Mouse (Mus musculus) intestine, postnatal 0 days (tissue): ENCODE data around the gene D17H6S53E. TPM values are rescaled to one million over a fixed set of nuclear protein-coding genes. Genes with fewer than 3 reads are reported as not detected.
A peak's percentile ranks its signal among the peaks of the same experiment; 100 is the strongest.

Experiments used
- ATAC-seq: fragments of 200-750 bp; cut with Nextera tagmentation; 2 replicates; pipeline ENCODE4 v1.8.0; 2017; ENCODE audit warnings: mild to moderate bottlenecking, moderate TSS enrichment, moderate library complexity
- H3K27ac ChIP-seq: fragments of 300-500 bp; sonication (generic); 2 replicates; pipeline ENCODE4 v1.5.1; 2014; ENCODE audit warnings: mild to moderate bottlenecking, low read depth, low read length, moderate library complexity
- H3K27me3 ChIP-seq: fragments of 300-500 bp; sonication (generic); replicated peaks from 2 replicates; pipeline ENCODE4 v1.6.1; 2014; ENCODE audit warnings: low read length, mixed read lengths; ENCODE audit not compliant: control insufficient read depth, insufficient read depth
- H3K36me3 ChIP-seq: fragments of 300-500 bp; sonication (generic); 2 replicates; pipeline ENCODE4 v1.6.1; 2014; ENCODE audit warnings: mild to moderate bottlenecking, moderate library complexity; ENCODE audit not compliant: control insufficient read depth, insufficient read depth
- H3K4me1 ChIP-seq: fragments of 300-500 bp; sonication (generic); replicated peaks from 2 replicates; pipeline ENCODE4 v1.6.1; 2014; ENCODE audit warnings: antibody characterized with exemption, low read length, mixed read lengths; ENCODE audit not compliant: control insufficient read depth, insufficient read depth
- H3K4me2 ChIP-seq: fragments of 300-500 bp; sonication (generic); replicated peaks from 2 replicates; pipeline ENCODE4 v1.6.1; 2014; ENCODE audit warnings: low read depth, mild to moderate bottlenecking, moderate library complexity
- H3K4me3 ChIP-seq: fragments of 300-500 bp; sonication (generic); 2 replicates; pipeline ENCODE4 v1.5.1; 2014; ENCODE audit warnings: low read depth, low read length
- H3K9ac ChIP-seq: fragments of 300-500 bp; sonication (generic); 2 replicates; pipeline ENCODE4 v1.6.1; 2014; ENCODE audit warnings: mild to moderate bottlenecking, low read depth, low read length
- H3K9me3 ChIP-seq: fragments of 300-500 bp; sonication (generic); 2 replicates; pipeline ENCODE4 v1.6.1; 2016; ENCODE audit warnings: mixed run types; ENCODE audit not compliant: control insufficient read depth
- CTCF ChIP-seq: sonication (generic); IDR thresholded peaks from 2 replicates; pipeline ENCODE4 v1.5.1; 2016; ENCODE audit warnings: low read depth, mild to moderate bottlenecking, control low read depth, antibody characterized with exemption, moderate library complexity
- WGBS: fragments of 180-500 bp; shearing (Covaris S2); extraction: QIAGEN DNeasy Blood & Tissue Kit; methylation state at CpG from one replicate; pipeline ENCODE4 v1.1.7; 2014; 5-methylcytosine and 5-hydroxymethylcytosine counted together
- polyA plus RNA-seq: library from polyadenylated mRNA; unstranded; fragments of >200 nt; fragmentation: Nextera tagmentation; extraction: Ambion mirVana; gene quantifications from 2 replicates; pipeline ENCODE4 v1.2.1, GENCODE M21; 2015

Gene D17H6S53E
- polyA plus RNA-seq, 1 experiment from 2014 or later, result 26.3 TPM

DNA sequence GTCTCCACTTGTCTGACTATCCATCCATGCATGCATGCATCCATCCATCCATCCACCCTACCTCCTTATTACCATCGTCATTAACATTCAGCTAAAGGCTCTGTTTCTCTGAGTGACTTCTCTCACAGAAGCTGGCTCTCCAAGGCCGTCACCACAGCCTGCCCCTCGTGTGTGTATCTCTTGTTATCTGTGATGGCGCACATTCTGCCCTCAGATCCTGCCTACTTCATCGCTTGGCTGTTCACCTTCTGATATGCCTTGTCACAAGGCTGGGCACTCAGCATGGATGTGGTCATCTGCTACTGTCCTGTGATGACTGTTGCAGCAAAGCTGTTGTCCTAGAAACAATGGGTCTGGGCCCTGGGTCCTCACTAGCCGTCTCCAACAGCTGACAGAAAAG, 21.4 kb upstream of the D17H6S53E start:
- no peak for TF ChIP-seq CTCF
- WGBS, result 59% methylated on average over 6 of the region's 6 CpGs
- H3K36me3 ChIP-seq, result peaks cover 36% of the 10 kb centered on the region

GRCm38 (mm10) chr17:35105740-35106389, 20.3 kb upstream of the D17H6S53E start:
- no peak overlapping the region for H3K4me3 ChIP-seq
- H3K36me3 ChIP-seq, result peaks cover 25% of the 10 kb centered on the region
- H3K4me2 ChIP-seq, result 0 out of 2 replicates have a peak overlapping the region, but pooled peaks have one; percentile 21
- no peaks in the 10 kb centered on the region for H3K9me3 ChIP-seq
- H3K9ac ChIP-seq, result no peak overlapping the region; the same call in 1 of the 2 replicates
- 28% methylated on average over 13 of the region's 13 CpGs for WGBS
- no peaks in the 10 kb centered on the region for H3K27me3 ChIP-seq
- H3K27ac ChIP-seq, result no peak overlapping the region
- peak; percentile 81 for TF ChIP-seq CTCF
- H3K4me1 ChIP-seq, result no peaks in the 10 kb centered on the region
- no peak for ATAC-seq

More for the DNA sequence above, 21.4 kb upstream of the D17H6S53E start:
- Histone ChIP-seq H3K4me3 (no peak overlapping the region), H3K4me2 (no peak overlapping the region), H3K27me3 (no peaks in the 10 kb centered on the region), H3K4me1 (no peaks in the 10 kb centered on the region), H3K9me3 (no peaks in the 10 kb centered on the region), H3K9ac (no peak overlapping the region), H3K27ac (no peak overlapping the region)
- ATAC-seq, result no peak

- no peak for ATAC-seq
- Histone ChIP-seq H3K4me1 (no peaks in the 10 kb centered on the region), H3K9me3 (no peaks in the 10 kb centered on the region), H3K27me3 (no peaks in the 10 kb centered on the region), H3K4me2 (no peak overlapping the region), H3K4me3 (no peak overlapping the region), H3K27ac (no peak overlapping the region), H3K36me3 (peaks cover 18% of the 10 kb centered on the region), H3K9ac (no peak overlapping the region; the same call in 1 of the 2 replicates)
- WGBS, result 58% methylated on average over 3 of the region's 3 CpGs
- TF ChIP-seq CTCF, result peak; percentile 40; the same call in 1 of the 2 replicates
Measured at GRCm38 (mm10) chr17:35106522-35106921, 19.7 kb upstream of the D17H6S53E start.

DNA sequence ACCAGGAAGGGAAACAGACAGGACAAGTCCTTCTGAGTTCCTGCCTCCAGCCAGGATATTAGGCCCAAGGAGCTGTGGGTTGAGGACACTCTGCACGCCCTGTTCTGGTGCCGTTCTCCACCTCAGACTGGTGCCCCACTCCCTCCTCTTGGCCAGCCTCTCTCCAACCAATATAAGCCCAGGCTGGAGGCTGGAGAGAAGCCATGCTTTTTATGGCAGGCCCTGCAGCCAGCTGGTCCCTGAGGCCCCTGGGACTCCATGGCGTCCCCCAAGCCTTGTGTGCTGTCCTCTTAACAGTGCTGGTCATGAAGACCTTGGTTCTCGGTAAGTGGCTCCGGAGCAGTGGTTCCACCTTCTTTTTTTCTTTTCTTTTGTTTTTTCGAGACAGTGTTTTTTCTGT, 18.1 kb upstream of the D17H6S53E start, which contains the start of gene Ly6g5c:
TSS of gene Ly6g5c (plus strand) at position 183 of the 400 bp plus-strand sequence.
- no peaks in the 10 kb centered on the region for H3K4me1 ChIP-seq
- no peaks in the 10 kb centered on the region for H3K27me3 ChIP-seq
- no peak within 1 kb of the TSS for H3K27ac ChIP-seq
- TF ChIP-seq CTCF, result no peak
- WGBS, result 82% methylated on average over 6 of the region's 6 CpGs
- no peaks in the 10 kb centered on the region for H3K9me3 ChIP-seq
- no peak within 1 kb of the TSS for H3K9ac ChIP-seq
- 0 out of 2 replicates have a peak, but pooled peaks cover 2% of the 10 kb centered on the region for H3K36me3 ChIP-seq
- H3K4me3 ChIP-seq, result no peak within 1 kb of the TSS
- no peak within 1 kb of the TSS for H3K4me2 ChIP-seq
- no peak for ATAC-seq

DNA sequence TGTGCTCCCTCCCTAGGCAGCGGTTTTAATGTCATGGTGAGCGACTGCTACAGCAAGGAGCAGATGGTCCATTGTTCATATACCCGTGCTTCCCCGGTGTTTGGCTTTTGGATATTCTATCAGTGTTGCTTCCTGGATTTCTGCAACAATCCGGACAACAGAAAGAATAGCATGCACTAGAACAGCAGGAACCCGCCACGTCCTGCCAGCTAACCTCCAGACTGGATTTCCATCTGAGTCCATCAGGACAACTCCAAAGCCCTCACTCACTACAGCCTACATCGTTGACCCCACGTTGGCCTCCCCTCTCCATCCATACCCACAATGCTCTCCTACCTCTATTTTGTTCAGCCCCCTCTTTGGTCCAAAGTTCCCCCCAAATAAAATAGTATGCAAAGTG, 14.4 kb upstream of the D17H6S53E start:
- Histone ChIP-seq H3K9me3 (no peaks in the 10 kb centered on the region), H3K4me1 (no peaks in the 10 kb centered on the region), H3K4me2 (no peak overlapping the region), H3K27ac (no peak overlapping the region), H3K36me3 (peaks cover 24% of the 10 kb centered on the region), H3K9ac (no peak overlapping the region), H3K4me3 (no peak overlapping the region), H3K27me3 (no peaks in the 10 kb centered on the region)
- 71% methylated on average over 9 of the region's 9 CpGs for WGBS
- no peak for ATAC-seq
- TF ChIP-seq CTCF, result no peak

- no peak within 1 kb of the TSS for H3K4me2 ChIP-seq
- no peak for ATAC-seq
- H3K27ac ChIP-seq, result no peak within 1 kb of the TSS
- H3K4me1 ChIP-seq, result no peaks in the 10 kb centered on the region
- H3K36me3 ChIP-seq, result peaks cover 38% of the 10 kb centered on the region
- H3K9ac ChIP-seq, result no peak within 1 kb of the TSS
- H3K4me3 ChIP-seq, result no peak within 1 kb of the TSS
- 85% methylated on average over 8 of the region's 8 CpGs for WGBS
- TF ChIP-seq CTCF, result peak; percentile 73
- no peaks in the 10 kb centered on the region for H3K9me3 ChIP-seq
- H3K27me3 ChIP-seq, result no peaks in the 10 kb centered on the region
Measured at GRCm38 (mm10) chr17:35115046-35116019, 10.8 kb upstream of the D17H6S53E start, which contains the start of gene Ly6g5b. Ly6g5b (minus strand) TSS chr17:35115428.
